Mouse (Mus musculus): ENCODE data around the gene Lrtm1. TPM values are rescaled to one million over a fixed set of nuclear protein-coding genes. Genes with fewer than 3 reads are reported as not detected.

The Lrtm1 gene
- polyA plus RNA-seq, 1 experiment from 2014 or later = 1.7 TPM

DNA sequence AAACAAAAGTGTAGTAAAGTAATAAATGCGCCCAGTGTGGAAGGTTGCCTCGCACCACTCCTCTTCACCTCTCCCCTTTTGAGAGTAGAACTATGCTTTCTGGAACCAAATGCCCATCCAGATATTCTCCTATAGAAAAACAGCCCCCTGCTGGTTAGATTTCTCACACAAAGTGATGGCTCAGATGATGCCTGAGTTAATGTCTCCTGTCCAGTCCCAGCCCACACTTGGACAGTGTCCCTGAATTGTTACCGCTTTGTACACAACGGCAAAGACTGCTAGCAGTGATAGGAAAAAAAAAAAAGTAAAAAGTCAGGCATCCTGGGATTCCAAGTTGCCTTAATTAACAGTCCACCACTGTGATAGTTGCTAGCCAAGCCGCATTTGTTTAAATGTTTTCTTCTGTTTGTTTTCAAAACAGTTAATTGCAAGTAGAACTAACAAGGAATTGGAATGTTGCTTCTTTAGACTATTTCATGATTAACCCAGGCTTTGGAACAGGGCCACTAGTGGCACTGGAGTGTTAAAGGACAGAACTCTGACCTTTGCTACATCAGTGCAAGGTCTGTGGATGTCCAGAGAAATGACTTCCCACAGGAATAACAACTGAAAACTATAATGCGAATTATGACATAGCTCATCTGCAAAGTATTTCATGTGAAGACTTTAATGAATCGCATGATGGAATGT, 29.7 kb upstream of the Lrtm1 start:
- no peaks in the 10 kb centered on the region for H3K36me3 ChIP-seq (replicated peaks; ENCODE audit: insufficient read depth, low read length)
- WGBS (ENCODE audit: insufficient replicate concordance) = 64% methylated on average over 7 of the region's 7 CpGs
- H3K27me3 ChIP-seq (ENCODE audit: insufficient read depth, low read length) = no peaks in the 10 kb centered on the region
- peak overlapping the region; percentile 84 for H3K27ac ChIP-seq (ENCODE audit: low read depth)
- 0 out of 2 replicates have a peak, but pooled peaks have one; percentile 28 for TF ChIP-seq EP300 (IDR thresholded peaks at IDR 0.05; ENCODE audit: low read depth)
- TF ChIP-seq CTCF (IDR thresholded peaks at IDR 0.05; ENCODE audit: low read depth) = peak; percentile 27; the same call in 1 of the 2 replicates
- DNase-seq (peak; percentile 21), ATAC-seq (peak; percentile 95)
- H3K4me1 ChIP-seq (ENCODE audit: insufficient read depth) = no peaks in the 10 kb centered on the region
- peak overlapping the region; percentile 20; the same call in 1 of the 2 replicates for H3K4me2 ChIP-seq (ENCODE audit: low read depth, low read length)
- no peak overlapping the region for H3K4me3 ChIP-seq (ENCODE audit: low read depth, low read length)
- no peaks in the 10 kb centered on the region for H3K9me3 ChIP-seq (ENCODE audit: low read length)
- no peak overlapping the region for H3K9ac ChIP-seq (replicated peaks)

DNA sequence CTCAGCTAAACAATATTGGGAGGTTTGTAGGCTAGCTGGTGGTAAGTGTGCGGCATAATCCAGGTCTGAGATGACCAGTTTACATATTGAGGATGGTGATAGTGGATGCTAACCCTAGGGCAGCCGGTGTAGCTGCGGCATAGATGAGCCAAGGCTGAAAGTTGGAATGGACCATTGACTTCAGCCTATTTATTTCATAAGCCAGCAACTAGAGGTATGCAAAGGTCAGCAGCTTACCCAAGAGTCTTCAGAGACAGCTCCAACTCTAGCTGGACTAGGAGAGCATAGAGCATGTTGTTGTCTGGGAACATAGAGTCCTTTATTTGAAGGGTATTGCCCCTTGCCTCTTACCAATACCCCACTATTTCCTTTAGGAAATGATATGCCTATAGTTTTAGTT, 21.4 kb upstream of the Lrtm1 start:
- H3K27me3 ChIP-seq (ENCODE audit: insufficient read depth, low read length) = no peaks in the 10 kb centered on the region
- H3K27ac ChIP-seq (ENCODE audit: low read depth) = peak overlapping the region; percentile 11; the same call in 1 of the 2 replicates
- H3K9ac ChIP-seq (replicated peaks) = no peak overlapping the region
- H3K36me3 ChIP-seq (replicated peaks; ENCODE audit: insufficient read depth, low read length) = no peaks in the 10 kb centered on the region
- no peak for DNase-seq
- no peaks in the 10 kb centered on the region for H3K9me3 ChIP-seq (ENCODE audit: low read length)
- H3K4me2 ChIP-seq (ENCODE audit: low read depth, low read length) = no peak overlapping the region
- no peak overlapping the region for H3K4me3 ChIP-seq (ENCODE audit: low read depth, low read length)
- peaks cover 5% of the 10 kb centered on the region; the same call in 1 of the 2 replicates for H3K4me1 ChIP-seq (ENCODE audit: insufficient read depth)
- 68% methylated on average over 3 of the region's 3 CpGs for WGBS (ENCODE audit: insufficient replicate concordance)
- ATAC-seq = peak; percentile 71
- TF ChIP-seq EP300 (IDR thresholded peaks at IDR 0.05; ENCODE audit: low read depth) = 0 out of 2 replicates have a peak, but pooled peaks have one; percentile 22
- TF ChIP-seq CTCF (IDR thresholded peaks at IDR 0.05; ENCODE audit: low read depth) = no peak

DNA sequence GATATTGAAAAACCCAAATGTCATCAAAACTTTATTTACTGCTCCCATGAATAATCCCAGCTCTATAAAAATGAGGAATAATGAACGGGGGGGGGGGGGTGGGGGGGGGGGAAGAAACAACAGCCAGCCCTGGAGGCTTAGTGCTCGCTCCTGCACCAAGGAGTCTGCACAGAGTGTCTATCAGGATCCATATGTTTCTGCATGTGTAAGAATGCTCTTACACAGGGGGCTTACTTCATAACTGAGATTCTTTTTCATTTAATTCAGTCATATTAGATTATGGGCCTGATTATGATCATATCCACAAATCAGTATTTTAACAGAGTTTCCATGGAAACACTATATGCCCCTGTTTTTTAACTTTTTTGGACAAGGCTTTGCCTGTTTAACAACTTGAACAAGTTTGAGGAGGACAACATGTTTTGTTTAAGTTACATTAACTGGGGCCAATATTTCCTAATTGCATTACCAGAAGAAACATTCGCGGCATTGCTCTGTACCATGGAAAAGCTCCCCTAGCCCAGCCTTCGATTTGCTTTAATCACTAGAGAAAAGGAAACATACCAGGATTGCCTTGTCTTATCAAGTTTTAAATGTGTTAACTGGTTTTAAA, 12.7 kb upstream of the Lrtm1 start:
- no peak overlapping the region for H3K27ac ChIP-seq (ENCODE audit: low read depth)
- DNase-seq (no peak), ATAC-seq (no peak)
- no peaks in the 10 kb centered on the region for H3K36me3 ChIP-seq (replicated peaks; ENCODE audit: insufficient read depth, low read length)
- H3K4me2 ChIP-seq (ENCODE audit: low read depth, low read length) = no peak overlapping the region
- no peaks in the 10 kb centered on the region for H3K9me3 ChIP-seq (ENCODE audit: low read length)
- TF ChIP-seq CTCF (IDR thresholded peaks at IDR 0.05; ENCODE audit: low read depth) (no peak), EP300 (IDR thresholded peaks at IDR 0.05; ENCODE audit: low read depth) (no peak)
- WGBS (ENCODE audit: insufficient replicate concordance) = 81% methylated on average over 5 of the region's 5 CpGs
- no peaks in the 10 kb centered on the region for H3K27me3 ChIP-seq (ENCODE audit: insufficient read depth, low read length)
- H3K4me1 ChIP-seq (ENCODE audit: insufficient read depth) = peaks cover 4% of the 10 kb centered on the region
- H3K4me3 ChIP-seq (ENCODE audit: low read depth, low read length) = no peak overlapping the region
- H3K9ac ChIP-seq (replicated peaks) = no peak overlapping the region

DNA sequence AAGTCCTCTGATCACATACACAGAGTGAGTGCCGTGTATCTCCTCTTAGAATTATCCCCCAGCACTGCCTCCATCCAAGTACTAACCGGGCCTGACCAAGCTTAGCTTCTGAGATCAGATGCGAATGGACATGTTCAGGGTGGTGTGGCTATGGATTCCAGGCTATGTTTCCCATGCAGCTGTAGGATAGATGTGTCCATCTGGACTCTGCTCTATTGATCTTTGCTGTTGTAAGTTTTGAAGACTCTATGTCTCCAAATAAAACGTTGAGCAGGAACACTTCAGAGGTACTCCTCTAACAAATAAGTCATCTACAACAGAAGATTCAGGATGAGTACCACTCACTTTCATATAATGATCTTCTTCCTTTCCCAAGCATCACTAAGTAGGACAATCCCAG, 8.4 kb upstream of the Lrtm1 start:
- Histone ChIP-seq H3K27ac (ENCODE audit: low read depth) (peak overlapping the region; percentile 72), H3K36me3 (replicated peaks; ENCODE audit: insufficient read depth, low read length) (no peaks in the 10 kb centered on the region), H3K4me1 (ENCODE audit: insufficient read depth) (peaks cover 7% of the 10 kb centered on the region), H3K4me2 (ENCODE audit: low read depth, low read length) (no peak overlapping the region), H3K9ac (replicated peaks) (no peak overlapping the region), H3K9me3 (ENCODE audit: low read length) (no peaks in the 10 kb centered on the region), H3K4me3 (ENCODE audit: low read depth, low read length) (no peak overlapping the region), H3K27me3 (ENCODE audit: insufficient read depth, low read length) (no peaks in the 10 kb centered on the region)
- TF ChIP-seq CTCF (IDR thresholded peaks at IDR 0.05; ENCODE audit: low read depth) (no peak), EP300 (IDR thresholded peaks at IDR 0.05; ENCODE audit: low read depth) (no peak)
- DNase-seq (no peak), ATAC-seq (peak; percentile 84)
- WGBS (ENCODE audit: insufficient replicate concordance) = 58% methylated on average over 4 of the region's 4 CpGs

DNA sequence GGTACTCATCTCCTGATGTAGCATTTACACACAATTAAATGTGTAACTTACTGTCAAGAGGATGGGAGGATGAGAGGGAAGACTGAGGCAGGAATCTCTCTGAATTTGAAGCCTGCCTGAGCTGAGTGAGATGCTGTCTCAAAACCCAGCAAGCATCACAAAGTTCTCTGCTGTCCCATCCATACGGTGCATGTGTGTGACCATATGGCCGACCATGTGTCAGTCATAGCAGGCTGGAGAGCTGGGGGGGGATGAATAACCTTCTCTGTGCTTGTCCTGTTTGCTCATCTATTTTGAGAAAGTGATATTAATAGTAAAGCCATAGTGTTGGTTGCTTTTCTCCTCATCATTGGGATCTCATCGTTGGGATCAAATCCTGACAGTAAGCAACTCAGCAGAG, 4.8 kb upstream of the Lrtm1 start:
- Histone ChIP-seq H3K9me3 (ENCODE audit: low read length) (no peaks in the 10 kb centered on the region), H3K4me1 (ENCODE audit: insufficient read depth) (peaks cover 20% of the 10 kb centered on the region), H3K9ac (replicated peaks) (no peak overlapping the region), H3K4me2 (ENCODE audit: low read depth, low read length) (no peak overlapping the region), H3K27me3 (ENCODE audit: insufficient read depth, low read length) (no peaks in the 10 kb centered on the region), H3K4me3 (ENCODE audit: low read depth, low read length) (no peak overlapping the region), H3K27ac (ENCODE audit: low read depth) (no peak overlapping the region), H3K36me3 (replicated peaks; ENCODE audit: insufficient read depth, low read length) (no peaks in the 10 kb centered on the region)
- TF ChIP-seq CTCF (IDR thresholded peaks at IDR 0.05; ENCODE audit: low read depth) (no peak), EP300 (IDR thresholded peaks at IDR 0.05; ENCODE audit: low read depth) (no peak)
- DNase-seq (no peak), ATAC-seq (no peak)
- WGBS (ENCODE audit: insufficient replicate concordance) = 87% methylated on average over 3 of the region's 3 CpGs

DNA sequence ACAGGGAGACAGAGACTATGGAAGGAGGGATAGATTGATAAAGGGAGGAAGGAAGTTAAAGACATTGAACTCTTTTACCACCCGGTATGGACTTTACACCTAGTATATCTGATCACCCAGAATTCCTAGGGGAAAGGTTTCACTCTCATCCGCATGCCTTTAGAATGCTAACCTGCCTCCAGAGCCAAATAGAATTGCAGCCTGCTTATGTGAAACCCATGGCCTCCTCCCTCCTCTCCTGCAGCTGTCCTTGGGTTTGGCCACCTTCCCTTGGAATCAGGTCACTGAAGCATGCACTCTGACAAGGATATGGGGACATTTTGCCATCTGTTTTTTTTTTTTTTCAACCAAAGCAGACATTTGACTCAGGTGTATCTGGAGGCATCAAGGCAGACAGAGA, 3.3 kb upstream of the Lrtm1 start:
- Histone ChIP-seq H3K4me3 (ENCODE audit: low read depth, low read length) (no peak overlapping the region), H3K27me3 (ENCODE audit: insufficient read depth, low read length) (no peaks in the 10 kb centered on the region), H3K4me2 (ENCODE audit: low read depth, low read length) (no peak overlapping the region), H3K4me1 (ENCODE audit: insufficient read depth) (peaks cover 20% of the 10 kb centered on the region), H3K27ac (ENCODE audit: low read depth) (peak overlapping the region; percentile 74), H3K9me3 (ENCODE audit: low read length) (no peaks in the 10 kb centered on the region), H3K36me3 (replicated peaks; ENCODE audit: insufficient read depth, low read length) (no peaks in the 10 kb centered on the region), H3K9ac (replicated peaks) (no peak overlapping the region)
- no peak for DNase-seq
- no peak for TF ChIP-seq CTCF (IDR thresholded peaks at IDR 0.05; ENCODE audit: low read depth)
- TF ChIP-seq EP300 (IDR thresholded peaks at IDR 0.05; ENCODE audit: low read depth) = no peak
- peak; percentile 26 for ATAC-seq
- 62% methylated on average over 2 of the region's 2 CpGs for WGBS (ENCODE audit: insufficient replicate concordance)

Data from liver, postnatal 0 days (tissue).